Mouse (Mus musculus) testis, postnatal 10 days (tissue): Measurements from ENCODE around the gene Srrm4.

Source experiments
- DNase-seq: peaks from one replicate; pipeline ENCODE4 v3.0.0; 2021; ENCODE audit warnings: low spot score

The Srrm4 gene

GRCm38 (mm10) chr5:116405934-116406333 lies 185.7 kb downstream of the Srrm4 start:
- DNase-seq: no peak

- no peak for DNase-seq
These were observed 187.6 kb downstream of the Srrm4 start for GRCm38 (mm10) chr5:116404063-116404462.

GRCm38 (mm10) chr5:116400801-116401200 lies 190.8 kb downstream of the Srrm4 start:
- no peak for DNase-seq

GRCm38 (mm10) chr5:116400042-116400730 lies 191.4 kb downstream of the Srrm4 start:
- no peak for DNase-seq

GRCm38 (mm10) chr5:116396104-116396503 lies 195.5 kb downstream of the Srrm4 start:
- DNase-seq: no peak

- DNase-seq: no peak
These were observed 199.0 kb downstream of the Srrm4 start for GRCm38 (mm10) chr5:116392603-116393002.

- peak; percentile 58 for DNase-seq
These were observed 201.6 kb downstream of the Srrm4 start for GRCm38 (mm10) chr5:116389856-116390542.

- no peak for DNase-seq
These were observed 202.3 kb downstream of the Srrm4 start for GRCm38 (mm10) chr5:116389321-116389720.
